Mouse (Mus musculus): Measurements from ENCODE around the gene Rassf3. TPM values are rescaled to one million over a fixed set of nuclear protein-coding genes. Genes with fewer than 3 reads are reported as not detected.

Gene Rassf3
- total and polyA plus RNA-seq, 3 experiments: 4.0 to 9.0 (median 7.3) TPM

GRCm38 (mm10) chr10:121496616-121497015 lies 20.5 kb upstream of the Rassf3 start:
- Histone ChIP-seq H3K9me3 (replicated peaks; ENCODE audit: low read length) (no peaks in the 10 kb centered on the region), H3K4me3 (replicated peaks in 1 of 3; ENCODE audit: low read depth in 2 of 3, low read length in 2 of 3, poor library complexity in 1 of 3) (no peak overlapping the region), H3K27ac (ENCODE audit: insufficient read depth, low read depth) (no peak overlapping the region), H3K4me1 (ENCODE audit: control insufficient read depth in 1 of 2, insufficient read depth in 2 of 2) (peaks cover 3 to 28% of the 10 kb centered on the region in 2 experiments), H3K27me3 (replicated peaks) (no peaks in the 10 kb centered on the region), H3K9ac (ENCODE audit: insufficient read depth, low read depth) (no peak overlapping the region), H3K36me3 (replicated peaks in 1 of 2; ENCODE audit: control insufficient read depth in 1 of 2, insufficient read depth in 1 of 2, low read length in 1 of 2) (no peaks in the 10 kb centered on the region), H3K79me2 (replicated peaks; ENCODE audit: control insufficient read depth, extremely low read depth, insufficient read depth, poor library complexity, severe bottlenecking) (no peaks in the 10 kb centered on the region), H3K4me2 (ENCODE audit: insufficient read depth, low read depth, poor library complexity, severe bottlenecking) (no peak overlapping the region)
- DNase-seq (ENCODE audit: extremely low read depth): no peak
- no peak for TF ChIP-seq MAZ (IDR thresholded peaks at IDR 0.05; ENCODE audit: low read depth, low read length)
- no peak for TF ChIP-seq TBP (conservative IDR thresholded peaks at IDR 0.05; ENCODE audit: low read depth, low read length)
- no peak for TF ChIP-seq POLR2A (IDR thresholded peaks at IDR 0.05; ENCODE audit: low read depth, low read length)
- no peak for TF ChIP-seq IRF4 (IDR thresholded peaks at IDR 0.05; ENCODE audit: low read depth, low read length)
- TF ChIP-seq USF1 (IDR thresholded peaks at IDR 0.05; ENCODE audit: low read depth, low read length): no peak
- no peak for TF ChIP-seq UBTF (IDR thresholded peaks at IDR 0.05; ENCODE audit: low read depth, low read length)
- TF ChIP-seq SMC3 (IDR thresholded peaks at IDR 0.05; ENCODE audit: low read depth, low read length): no peak
- no peak for TF ChIP-seq CTCF (conservative IDR thresholded peaks at IDR 0.05 in 1 of 2, IDR thresholded peaks at IDR 0.05 in 1 of 2; ENCODE audit: low read depth in 2 of 2, low read length in 2 of 2)
- in situ Hi-C loops (cut with MboI; ENCODE audit: low pct_ligation_motif_present, low pct_unique_long_range_greater_than_20kb, low sequenced_read_pairs): no loop called here
- dilution Hi-C loops (cut with MboI; ENCODE audit: extremely low pct_ligation_motif_present, extremely low pct_unique_long_range_greater_than_20kb, low sequenced_read_pairs): no loop called here

GRCm38 (mm10) chr10:121494163-121494425 lies 17.9 kb upstream of the Rassf3 start:
- dilution Hi-C loops (cut with MboI; ENCODE audit: extremely low pct_ligation_motif_present, extremely low pct_unique_long_range_greater_than_20kb, low sequenced_read_pairs): no loop called here

GRCm38 (mm10) chr10:121493374-121494162 lies 17.4 kb upstream of the Rassf3 start:
- H3K9ac ChIP-seq (ENCODE audit: insufficient read depth, low read depth): no peak overlapping the region
- DNase-seq (ENCODE audit: extremely low read depth): no peak
- no peaks in the 10 kb centered on the region for H3K79me2 ChIP-seq (replicated peaks; ENCODE audit: control insufficient read depth, extremely low read depth, insufficient read depth, poor library complexity, severe bottlenecking)
- no peak overlapping the region for H3K4me3 ChIP-seq (replicated peaks in 1 of 3; ENCODE audit: low read depth in 2 of 3, low read length in 2 of 3, poor library complexity in 1 of 3)
- H3K27me3 ChIP-seq (replicated peaks): no peaks in the 10 kb centered on the region
- dilution Hi-C loops (cut with MboI; ENCODE audit: extremely low pct_ligation_motif_present, extremely low pct_unique_long_range_greater_than_20kb, low sequenced_read_pairs): no loop called here
- in situ Hi-C loops (cut with MboI; ENCODE audit: low pct_ligation_motif_present, low pct_unique_long_range_greater_than_20kb, low sequenced_read_pairs): no loop called here
- H3K9me3 ChIP-seq (replicated peaks; ENCODE audit: low read length): no peaks in the 10 kb centered on the region
- no peaks in the 10 kb centered on the region for H3K36me3 ChIP-seq (replicated peaks in 1 of 2; ENCODE audit: control insufficient read depth in 1 of 2, insufficient read depth in 1 of 2, low read length in 1 of 2)
- H3K4me1 ChIP-seq (ENCODE audit: control insufficient read depth in 1 of 2, insufficient read depth in 2 of 2): peaks cover 4 to 18% of the 10 kb centered on the region in 2 experiments
- TF ChIP-seq SMC3 (IDR thresholded peaks at IDR 0.05; ENCODE audit: low read depth, low read length) (no peak), SIN3A (IDR thresholded peaks at IDR 0.05; ENCODE audit: low read length) (no peak), ELF1 (IDR thresholded peaks at IDR 0.05; ENCODE audit: low read depth, low read length) (no peak), UBTF (IDR thresholded peaks at IDR 0.05; ENCODE audit: low read depth, low read length) (no peak)
- H3K27ac ChIP-seq (ENCODE audit: insufficient read depth, low read depth): no peak overlapping the region
- H3K4me2 ChIP-seq (ENCODE audit: insufficient read depth, low read depth, poor library complexity, severe bottlenecking): no peak overlapping the region

More at GRCm38 (mm10) chr10:121494163-121494425, 17.9 kb upstream of the Rassf3 start:
- DNase-seq (ENCODE audit: extremely low read depth): no peak
- Histone ChIP-seq H3K27me3 (replicated peaks) (no peaks in the 10 kb centered on the region), H3K4me3 (replicated peaks in 1 of 3; ENCODE audit: low read depth in 2 of 3, low read length in 2 of 3, poor library complexity in 1 of 3) (no peak overlapping the region), H3K36me3 (replicated peaks in 1 of 2; ENCODE audit: control insufficient read depth in 1 of 2, insufficient read depth in 1 of 2, low read length in 1 of 2) (no peaks in the 10 kb centered on the region), H3K27ac (ENCODE audit: insufficient read depth, low read depth) (no peak overlapping the region), H3K79me2 (replicated peaks; ENCODE audit: control insufficient read depth, extremely low read depth, insufficient read depth, poor library complexity, severe bottlenecking) (no peaks in the 10 kb centered on the region), H3K9me3 (replicated peaks; ENCODE audit: low read length) (no peaks in the 10 kb centered on the region), H3K4me2 (ENCODE audit: insufficient read depth, low read depth, poor library complexity, severe bottlenecking) (no peak overlapping the region), H3K9ac (ENCODE audit: insufficient read depth, low read depth) (no peak overlapping the region), H3K4me1 (ENCODE audit: control insufficient read depth in 1 of 2, insufficient read depth in 2 of 2) (peaks cover 1 to 16% of the 10 kb centered on the region in 2 experiments)
- in situ Hi-C loops (cut with MboI; ENCODE audit: low pct_ligation_motif_present, low pct_unique_long_range_greater_than_20kb, low sequenced_read_pairs): no loop called here
- TF ChIP-seq MAZ (IDR thresholded peaks at IDR 0.05; ENCODE audit: low read depth, low read length) (no peak), IRF4 (IDR thresholded peaks at IDR 0.05; ENCODE audit: low read depth, low read length) (no peak), ETS1 (conservative IDR thresholded peaks at IDR 0.05; ENCODE audit: low read depth, low read length) (no peak), ZKSCAN1 (IDR thresholded peaks at IDR 0.05; ENCODE audit: borderline replicate concordance, low read depth, low read length) (no peak), MXI1 (IDR thresholded peaks at IDR 0.05; ENCODE audit: low read depth, low read length) (no peak), ELF1 (IDR thresholded peaks at IDR 0.05; ENCODE audit: low read depth, low read length) (no peak), RAD21 (IDR thresholded peaks at IDR 0.05; ENCODE audit: low read depth, low read length) (no peak), SMC3 (IDR thresholded peaks at IDR 0.05; ENCODE audit: low read depth, low read length) (no peak), ZMIZ1 (IDR thresholded peaks at IDR 0.05; ENCODE audit: low read depth, low read length) (no peak), HCFC1 (IDR thresholded peaks at IDR 0.05; ENCODE audit: low read depth, low read length) (no peak), KAT2A (IDR thresholded peaks at IDR 0.05; ENCODE audit: insufficient replicate concordance, low read length) (no peak), CTCF (conservative IDR thresholded peaks at IDR 0.05 in 1 of 2, IDR thresholded peaks at IDR 0.05 in 1 of 2; ENCODE audit: low read depth in 2 of 2, low read length in 2 of 2) (no peak), RCOR1 (conservative IDR thresholded peaks at IDR 0.05; ENCODE audit: low read depth, low read length) (no peak), GABPA (IDR thresholded peaks at IDR 0.05; ENCODE audit: insufficient replicate concordance, low read depth, low read length) (no peak)

Measured in CH12.LX (cell line).